9 mouse cellular contexts compared by ENCODE assay signal in genomic region chr9:95667836-95668235, GRCm38 (mm10). TPM values are rescaled to one million over a fixed set of nuclear protein-coding genes. Genes with fewer than 3 reads are reported as not detected.
A peak's percentile ranks its signal among the peaks of the same experiment; 100 is the strongest.
DNase-seq lines count a peak whose midpoint lies in the region; ATAC-seq lines count a peak whose summit lies in the region.
"Had no signal": no experiment of that assay in that cellular context is flagged by ENCODE, and none has a peak within 500 bp of the region (broad histone marks: within the 10 kb centered on the region; RNA-seq: fewer than 3 reads in every experiment).

No protein-coding gene starts in this region.

- H3K9ac ChIP-seq in hindbrain, embryonic 16.5 days (ENCODE audit: low read depth, low read length): no peak overlapping the region
- H3K9ac ChIP-seq: heart, embryonic 13.5 days had no signal

- intact Hi-C loops in left cerebral cortex, postnatal 25 days (cut with DNase I): no loop called here

- H3K27ac ChIP-seq in hindbrain, embryonic 16.5 days (ENCODE audit: low read depth, low read length): no peak overlapping the region
- H3K27ac ChIP-seq: heart, embryonic 13.5 days had no signal

- H3K4me2 ChIP-seq in hindbrain, embryonic 16.5 days (ENCODE audit: low read length): peak overlapping the region; percentile 0; the same call in 1 of the 2 replicates
- H3K4me2 ChIP-seq: heart, embryonic 13.5 days had no signal

- ATAC-seq in hindbrain, embryonic 16.5 days: peak; percentile 53; the same call in 1 of the 2 replicates
- no peak for ATAC-seq in CD4-positive, CD25-positive, alpha-beta regulatory T cell, adult 4 months
- no peak for ATAC-seq in inflammation-experienced regulatory T-cells, adult 6 months

- H3K4me1 ChIP-seq in hindbrain, embryonic 16.5 days (ENCODE audit: control insufficient read depth, insufficient read depth, low read depth, low read length): peaks cover 12% of the 10 kb centered on the region

- no peaks in the 10 kb centered on the region for H3K9me3 ChIP-seq in hindbrain, embryonic 16.5 days (ENCODE audit: control insufficient read depth, low read length)

- DNase-seq in urinary bladder, postnatal 14 days (ENCODE audit: low spot score): peak; percentile 11
- no peak for DNase-seq in urinary bladder, postnatal 10 days (ENCODE audit: low spot score)
- peak; percentile 44 to 58 for DNase-seq in frontal cortex, postnatal 36 days (ENCODE audit: low spot score in 2 of 2)
- DNase-seq in left cerebral cortex, postnatal 25 days (ENCODE audit: low spot score in 2 of 2): peak; percentile 23 to 60
- DNase-seq in skeletal muscle tissue, adult 2 months (ENCODE audit: low read depth, low spot score): peak; percentile 52

- no peaks in the 10 kb centered on the region for H3K36me3 ChIP-seq in hindbrain, embryonic 16.5 days (ENCODE audit: control insufficient read depth, insufficient read depth, low read length)
- H3K36me3 ChIP-seq: heart, embryonic 13.5 days had no signal

- H3K4me3 ChIP-seq in hindbrain, embryonic 16.5 days (ENCODE audit: low read length): no peak overlapping the region
- H3K4me3 ChIP-seq: heart, embryonic 13.5 days had no signal

- WGBS in hindbrain, embryonic 16.5 days: 11% methylated on average over 9 of the region's 9 CpGs

- no peaks in the 10 kb centered on the region for H3K27me3 ChIP-seq in hindbrain, embryonic 16.5 days (replicated peaks; ENCODE audit: control insufficient read depth, insufficient read depth, low read length)
- H3K27me3 ChIP-seq: heart, embryonic 13.5 days had no signal

RNA-seq across cellular contexts. Expression of gene Pcolce2, which starts 30.4 kb away (rescaled TPM):
- polyA plus RNA-seq in hindbrain, embryonic 16.5 days (2015; fragmentation: Nextera tagmentation; extraction: Ambion mirVana): 1.8 and 2.2 TPM in 2 replicates
- 1 to 10 TPM; 2.4 to 2.8 TPM for total RNA-seq in left cerebral cortex, postnatal 25 days (2021)
- polyA plus RNA-seq in CD4-positive, CD25-positive, alpha-beta regulatory T cell, adult 4 months (2017; shearing (Covaris generic)): under 1 TPM in 1 of 2 experiments, not detected in 1; 0.32 TPM
- polyA plus RNA-seq in inflammation-experienced regulatory T-cells, adult 6 months (2017; shearing (Covaris generic)): under 1 TPM in 2 of 3 experiments, not detected in 1; 0.16 to 0.19 TPM
